Mouse (Mus musculus): Measurements from ENCODE around the gene Snd1.

Gene Snd1

GRCm38 (mm10) chr6:28706108-28706975 lies 231.4 kb downstream of the Snd1 start:
- DNase-seq (ENCODE audit: low spot score), result no peak

GRCm38 (mm10) chr6:28706976-28707592 lies 232.1 kb downstream of the Snd1 start:
- no peak for DNase-seq (ENCODE audit: low spot score)

GRCm38 (mm10) chr6:28710035-28710434 lies 235.1 kb downstream of the Snd1 start:
- DNase-seq (ENCODE audit: low spot score), result no peak

- DNase-seq (ENCODE audit: low spot score), result no peak
Observed at GRCm38 (mm10) chr6:28717203-28717844, 242.4 kb downstream of the Snd1 start.

GRCm38 (mm10) chr6:28717845-28718237 lies 242.9 kb downstream of the Snd1 start:
- no peak for DNase-seq (ENCODE audit: low spot score)

- no peak for DNase-seq (ENCODE audit: low spot score)
Observed at GRCm38 (mm10) chr6:28720391-28721171, 245.6 kb downstream of the Snd1 start.

- no peak for DNase-seq (ENCODE audit: low spot score)
Observed at GRCm38 (mm10) chr6:28723059-28723458, 248.1 kb downstream of the Snd1 start.

GRCm38 (mm10) chr6:28724776-28725175 lies 249.8 kb downstream of the Snd1 start:
- no peak for DNase-seq (ENCODE audit: low spot score)

- DNase-seq (ENCODE audit: low spot score), result no peak
Observed at GRCm38 (mm10) chr6:28729236-28729635, 254.3 kb downstream of the Snd1 start.

- no peak for DNase-seq (ENCODE audit: low spot score)
Observed at GRCm38 (mm10) chr6:28729649-28730048, 254.7 kb downstream of the Snd1 start.

- DNase-seq (ENCODE audit: low spot score), result no peak
Observed at GRCm38 (mm10) chr6:28731246-28731645, 256.3 kb downstream of the Snd1 start.

GRCm38 (mm10) chr6:28733884-28734647 lies 259.1 kb downstream of the Snd1 start:
- no peak for DNase-seq (ENCODE audit: low spot score)

- DNase-seq (ENCODE audit: low spot score), result no peak
Observed at GRCm38 (mm10) chr6:28735116-28735515, 260.2 kb downstream of the Snd1 start.

GRCm38 (mm10) chr6:28736665-28737064 lies 261.7 kb downstream of the Snd1 start:
- DNase-seq (ENCODE audit: low spot score), result no peak

- DNase-seq (ENCODE audit: low spot score), result peak; percentile 59
Observed at GRCm38 (mm10) chr6:28737601-28738000, 262.7 kb downstream of the Snd1 start.

- DNase-seq (ENCODE audit: low spot score), result no peak
Observed at GRCm38 (mm10) chr6:28743586-28743985, 268.6 kb downstream of the Snd1 start.

- no peak for DNase-seq (ENCODE audit: low spot score)
Observed at GRCm38 (mm10) chr6:28745864-28746263, 270.9 kb downstream of the Snd1 start.

- no peak for DNase-seq (ENCODE audit: low spot score)
Observed at GRCm38 (mm10) chr6:28747025-28747424, 272.1 kb downstream of the Snd1 start.

GRCm38 (mm10) chr6:28747931-28748670 lies 273.2 kb downstream of the Snd1 start:
- DNase-seq (ENCODE audit: low spot score), result peak; percentile 43

GRCm38 (mm10) chr6:28749224-28749623 lies 274.3 kb downstream of the Snd1 start:
- no peak for DNase-seq (ENCODE audit: low spot score)

- DNase-seq (ENCODE audit: low spot score), result no peak
Observed at GRCm38 (mm10) chr6:28751186-28751585, 276.2 kb downstream of the Snd1 start.

Measured in yolk sac, embryonic 10.5 days (tissue).